Mouse (Mus musculus) MEL (cell line): ENCODE data around the gene Tnpo1.

Experiments used
- CHD2 ChIP-seq: IDR thresholded peaks from 2 replicates; pipeline ENCODE4 v1.6.1; 2011; ENCODE audit warnings: low read length, improper control_type of control experiment
- CTCF ChIP-seq, 3 experiments: IDR thresholded peaks in 2 of 3; conservative IDR thresholded peaks in 1 of 3; 2 replicates each; pipeline ENCODE4 v1.5.1; 2011 to 2012; ENCODE audit warnings: low read length in 3 of 3, low read depth in 2 of 3, mild to moderate bottlenecking in 2 of 3, improper control_type of control experiment in 1 of 3, inconsistent platforms in 1 of 3, mixed read lengths in 1 of 3, moderate library complexity in 1 of 3; ENCODE audit not compliant: control insufficient read depth in 1 of 3, insufficient read depth in 1 of 3, poor library complexity in 1 of 3, severe bottlenecking in 1 of 3
- GATA1 ChIP-seq: IDR thresholded peaks from 2 replicates; pipeline ENCODE4 v1.6.1; 2011; ENCODE audit warnings: low read depth, low read length, improper control_type of control experiment
- MAX ChIP-seq: IDR thresholded peaks from 2 replicates; pipeline ENCODE4 v1.6.1; 2011; ENCODE audit warnings: low read length, improper control_type of control experiment
- MXI1 ChIP-seq: IDR thresholded peaks from 2 replicates; pipeline ENCODE4 v1.6.1; 2011; ENCODE audit warnings: mild to moderate bottlenecking, low read depth, low read length, improper control_type of control experiment
- ZNF384 ChIP-seq: IDR thresholded peaks from 2 replicates; pipeline ENCODE4 v1.6.1; 2012; ENCODE audit warnings: low read depth, mild to moderate bottlenecking, inconsistent platforms, low read length, improper control_type of control experiment

GRCm38 (mm10) chr13:98877165-98877564, 49.0 kb downstream of the Tnpo1 start:
- no peak for TF ChIP-seq MXI1
- no peak for TF ChIP-seq CHD2
- TF ChIP-seq GATA1, result no peak
- no peak for TF ChIP-seq MAX
- TF ChIP-seq CTCF (IDR thresholded peaks at IDR 0.05 in 2 of 3, conservative IDR thresholded peaks at IDR 0.05 in 1 of 3; ENCODE audit: control insufficient read depth in 1 of 3, insufficient read depth in 1 of 3, low read depth in 2 of 3, low read length in 3 of 3, poor library complexity in 1 of 3, severe bottlenecking in 1 of 3), result no peak
- no peak for TF ChIP-seq ZNF384
